Mouse (Mus musculus) small intestine, adult 2 months (tissue): ENCODE data around the gene H2-T23.

Experiments
- CTCF ChIP-seq: fragments of 200-500 bp; IDR thresholded peaks from 2 replicates; pipeline ENCODE4 v1.5.1; 2012; ENCODE audit warnings: low read depth, mild to moderate bottlenecking, control low read depth, inconsistent platforms, low read length, moderate library complexity, mixed read lengths; ENCODE audit not compliant: insufficient replicate concordance, insufficient read length; ENCODE audit errors: extremely low read depth
- POLR2A ChIP-seq: fragments of 200-500 bp; IDR thresholded peaks from 2 replicates; pipeline ENCODE4 v1.6.1; 2012; ENCODE audit warnings: low read depth, mild to moderate bottlenecking, control low read depth, inconsistent platforms, low read length, moderate library complexity

DNA sequence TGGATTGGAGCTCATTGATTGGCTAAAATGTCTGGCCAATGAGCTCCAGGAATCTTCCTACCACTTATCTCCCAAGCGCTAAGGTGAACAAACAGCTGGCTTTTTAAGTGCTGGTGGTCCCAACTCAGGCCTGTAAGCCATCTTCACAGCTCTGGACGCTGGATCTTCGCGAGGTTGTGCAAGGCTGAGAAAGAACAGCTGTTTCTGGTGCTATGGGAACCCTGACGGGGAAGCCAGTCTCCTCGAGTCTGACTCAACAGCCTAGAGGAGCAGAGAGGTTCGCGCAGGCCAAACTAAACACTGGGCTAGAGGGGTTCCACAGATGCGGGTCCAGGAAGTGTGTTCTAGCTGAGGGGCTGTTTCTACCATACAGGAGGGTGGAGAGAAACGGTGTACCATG is 40.9 kb downstream of the H2-T23 start:
- TF ChIP-seq POLR2A (no peak), CTCF (no peak)
